ENCODE assay signal across 16 mouse cellular contexts in genomic region chr10:86488544-86488943, GRCm38 (mm10).
"Had no signal": no experiment of that assay in that cellular context is flagged by ENCODE, and none has a peak within 500 bp of the region (broad histone marks: within the 10 kb centered on the region; RNA-seq: fewer than 3 reads in every experiment).

No protein-coding gene starts in this region.

- ATAC-seq: midbrain, embryonic 13.5 days had no signal

- H3K4me2 ChIP-seq: kidney, embryonic 15.5 days; liver, embryonic 13.5 days; midbrain, embryonic 13.5 days had no signal

- H3K36me3 ChIP-seq: kidney, embryonic 15.5 days; liver, embryonic 13.5 days; midbrain, embryonic 13.5 days; neural tube, embryonic 13.5 days had no signal

- H3K27me3 ChIP-seq: kidney, embryonic 15.5 days; liver, embryonic 13.5 days; midbrain, embryonic 13.5 days; neural tube, embryonic 13.5 days had no signal

- DNase-seq: kidney, adult 8-10 months; kidney, postnatal 10 days; kidney, postnatal 36 days; layer of hippocampus, postnatal 36 days; liver, embryonic 13.5 days; lung, adult 2 months; lung, postnatal 14 days; lung, postnatal 4 days; thymus, adult 2 months; thymus, postnatal 14 days; thymus, postnatal 4 days had no signal

- H3K27ac ChIP-seq: kidney, embryonic 15.5 days; left cerebral cortex, adult 2 months; liver, embryonic 13.5 days; midbrain, embryonic 13.5 days; neural tube, embryonic 13.5 days; stomach, postnatal 0 days had no signal

- H3K9ac ChIP-seq: kidney, embryonic 15.5 days; liver, embryonic 13.5 days; midbrain, embryonic 13.5 days; neural tube, embryonic 13.5 days had no signal

- H3K4me1 ChIP-seq: liver, embryonic 13.5 days had no signal

- H3K9me3 ChIP-seq: kidney, embryonic 15.5 days; liver, embryonic 13.5 days; midbrain, embryonic 13.5 days; neural tube, embryonic 13.5 days had no signal

- H3K4me3 ChIP-seq: kidney, embryonic 15.5 days; left cerebral cortex, adult 2 months; liver, embryonic 13.5 days; midbrain, embryonic 13.5 days; neural tube, embryonic 13.5 days had no signal
